In the genomic region with DNA sequence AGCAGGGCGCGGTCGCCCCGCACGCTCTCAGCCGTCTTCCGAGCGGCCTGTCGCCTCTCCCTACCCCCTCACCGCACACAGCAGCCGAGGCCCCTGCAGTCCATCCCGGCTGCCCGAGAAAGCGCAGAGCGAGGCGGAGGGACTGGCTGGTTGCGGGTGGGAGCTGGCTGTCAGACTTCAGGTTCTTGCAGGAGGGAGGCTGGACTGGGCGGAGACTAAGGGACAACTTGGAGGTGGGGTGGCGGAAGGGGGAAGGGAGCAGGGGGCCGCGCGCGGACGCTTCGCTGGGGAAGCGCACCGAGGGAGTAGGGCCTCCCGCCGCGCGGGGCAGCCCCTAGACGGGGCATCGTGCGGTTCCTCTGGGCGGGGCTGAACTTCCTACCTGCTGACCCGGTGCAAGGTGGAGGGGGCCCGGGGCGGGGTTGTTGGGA, we compare ENCODE assay signal across 8 mouse cellular contexts. TPM values are rescaled to one million over a fixed set of nuclear protein-coding genes. Genes with fewer than 3 reads are reported as not detected.
DNase-seq lines count a peak whose midpoint lies in the region; ATAC-seq and TF ChIP-seq lines count a peak whose summit lies in the region.

No protein-coding gene starts in this region.

- peaks cover 6 to 27% of the 10 kb centered on the region in 2 experiments for H3K36me3 ChIP-seq in CH12.LX (replicated peaks in 1 of 2; ENCODE audit: control insufficient read depth in 1 of 2, insufficient read depth in 1 of 2, low read length in 1 of 2)
- H3K36me3 ChIP-seq in embryonic facial prominence, embryonic 13.5 days = 0 out of 2 replicates have a peak, but pooled peaks cover 2% of the 10 kb centered on the region
- H3K36me3 ChIP-seq in heart, embryonic 10.5 days = peaks cover 17% of the 10 kb centered on the region
- peaks cover 12% of the 10 kb centered on the region; the same call in 1 of the 2 replicates for H3K36me3 ChIP-seq in kidney, embryonic 16.5 days (ENCODE audit: insufficient read depth, low read length)
- no peaks in the 10 kb centered on the region for H3K36me3 ChIP-seq in lung, embryonic 14.5 days (ENCODE audit: insufficient read depth)

- H3K4me2 ChIP-seq in CH12.LX (ENCODE audit: insufficient read depth, low read depth, poor library complexity, severe bottlenecking) = peak overlapping the region; percentile 89; the same call in 1 of the 2 replicates
- H3K4me2 ChIP-seq in embryonic facial prominence, embryonic 13.5 days = peak overlapping the region; percentile 74
- H3K4me2 ChIP-seq in kidney, embryonic 16.5 days (replicated peaks; ENCODE audit: low read depth, low read length) = peak overlapping the region; percentile 79
- H3K4me2 ChIP-seq in lung, embryonic 14.5 days = peak overlapping the region; percentile 78

- H3K27me3 ChIP-seq in CH12.LX (replicated peaks) = no peaks in the 10 kb centered on the region
- H3K27me3 ChIP-seq in embryonic facial prominence, embryonic 13.5 days = no peaks in the 10 kb centered on the region
- no peaks in the 10 kb centered on the region for H3K27me3 ChIP-seq in heart, embryonic 10.5 days (ENCODE audit: insufficient read depth, poor library complexity, severe bottlenecking)
- no peaks in the 10 kb centered on the region for H3K27me3 ChIP-seq in kidney, embryonic 16.5 days (ENCODE audit: insufficient read depth, low read length)
- no peaks in the 10 kb centered on the region for H3K27me3 ChIP-seq in lung, embryonic 14.5 days (ENCODE audit: insufficient read depth, low read length)

- no peak for TF ChIP-seq EP300 in CH12.LX (IDR thresholded peaks at IDR 0.05; ENCODE audit: low read length)

- no peak for TF ChIP-seq RAD21 in CH12.LX (IDR thresholded peaks at IDR 0.05; ENCODE audit: low read depth, low read length)

- dilution Hi-C loops in CH12.LX (cut with MboI; ENCODE audit: extremely low pct_ligation_motif_present, extremely low pct_unique_long_range_greater_than_20kb, low sequenced_read_pairs) = no loop called here

- H3K79me2 ChIP-seq in CH12.LX (replicated peaks; ENCODE audit: control insufficient read depth, extremely low read depth, insufficient read depth, poor library complexity, severe bottlenecking) = peaks cover 47% of the 10 kb centered on the region

- TF ChIP-seq POLR2A in CH12.LX (IDR thresholded peaks at IDR 0.05; ENCODE audit: low read depth, low read length) = no peak
- TF ChIP-seq POLR2A in olfactory bulb, adult 2 months (IDR thresholded peaks at IDR 0.05; ENCODE audit: insufficient read depth, low read depth, low read length) = no peak

- in situ Hi-C loops in CH12.LX (cut with MboI; ENCODE audit: low pct_ligation_motif_present, low pct_unique_long_range_greater_than_20kb, low sequenced_read_pairs) = no loop called here

- TF ChIP-seq CTCF in CH12.LX (conservative IDR thresholded peaks at IDR 0.05 in 1 of 2, IDR thresholded peaks at IDR 0.05 in 1 of 2; ENCODE audit: low read depth in 2 of 2, low read length in 2 of 2) = no peak
- no peak for TF ChIP-seq CTCF in lung, embryonic 14.5 days (IDR thresholded peaks at IDR 0.05; ENCODE audit: low read depth)
- TF ChIP-seq CTCF in olfactory bulb, adult 2 months (IDR thresholded peaks at IDR 0.05; ENCODE audit: insufficient read depth, low read depth, low read length) = no peak

- peaks cover 19 to 44% of the 10 kb centered on the region in 2 experiments for H3K4me1 ChIP-seq in CH12.LX (ENCODE audit: control insufficient read depth in 1 of 2, insufficient read depth in 2 of 2)
- H3K4me1 ChIP-seq in embryonic facial prominence, embryonic 13.5 days = peaks cover 18% of the 10 kb centered on the region
- peaks cover 20% of the 10 kb centered on the region for H3K4me1 ChIP-seq in heart, embryonic 10.5 days
- H3K4me1 ChIP-seq in kidney, embryonic 16.5 days (ENCODE audit: insufficient read depth, low read length) = peaks cover 17% of the 10 kb centered on the region
- no peaks in the 10 kb centered on the region for H3K4me1 ChIP-seq in lung, embryonic 14.5 days (ENCODE audit: insufficient read depth)
- H3K4me1 ChIP-seq in olfactory bulb, adult 2 months (ENCODE audit: control insufficient read depth, insufficient read depth, low read length) = peaks cover 3% of the 10 kb centered on the region; the same call in 1 of the 2 replicates

- DNase-seq in CH12.LX (ENCODE audit: extremely low read depth) = peak; percentile 77
- DNase-seq in adrenal gland, postnatal 36 days = peak; percentile 77 to 84
- peak; percentile 92 for DNase-seq in heart, embryonic 10.5 days (ENCODE audit: low spot score)
- peak; percentile 78 for DNase-seq in lung, embryonic 14.5 days
- DNase-seq in thymus, postnatal 10 days (ENCODE audit: low spot score in 2 of 2) = peak; percentile 56 to 66

- peak; percentile 76 for ATAC-seq in embryonic facial prominence, embryonic 13.5 days (ENCODE audit: insufficient number of reproducible peaks, insufficient read depth, low FRiP score, low TSS enrichment, low read depth)
- peak; percentile 88 for ATAC-seq in kidney, embryonic 16.5 days (ENCODE audit: low FRiP score, low TSS enrichment)
- ATAC-seq in lung, embryonic 14.5 days (ENCODE audit: insufficient read depth) = peak; percentile 83

- peak overlapping the region; percentile 98 for H3K27ac ChIP-seq in CH12.LX (ENCODE audit: insufficient read depth, low read depth)
- H3K27ac ChIP-seq in embryonic facial prominence, embryonic 13.5 days = peak overlapping the region; percentile 99
- H3K27ac ChIP-seq in heart, embryonic 10.5 days = peak overlapping the region; percentile 100
- peak overlapping the region; percentile 98 for H3K27ac ChIP-seq in kidney, embryonic 16.5 days (ENCODE audit: low read length)
- peak overlapping the region; percentile 99 for H3K27ac ChIP-seq in lung, embryonic 14.5 days (ENCODE audit: low read depth)
- peak overlapping the region; percentile 92 for H3K27ac ChIP-seq in olfactory bulb, adult 2 months (ENCODE audit: insufficient read depth, low read depth, low read length)

- H3K9ac ChIP-seq in CH12.LX (ENCODE audit: insufficient read depth, low read depth) = peak overlapping the region; percentile 96
- peak overlapping the region; percentile 97 for H3K9ac ChIP-seq in embryonic facial prominence, embryonic 13.5 days
- H3K9ac ChIP-seq in kidney, embryonic 16.5 days (replicated peaks; ENCODE audit: low read length) = peak overlapping the region; percentile 91
- H3K9ac ChIP-seq in lung, embryonic 14.5 days = peak overlapping the region; percentile 96

- H3K9me3 ChIP-seq in CH12.LX (replicated peaks; ENCODE audit: low read length) = no peaks in the 10 kb centered on the region
- no peaks in the 10 kb centered on the region for H3K9me3 ChIP-seq in embryonic facial prominence, embryonic 13.5 days
- no peaks in the 10 kb centered on the region for H3K9me3 ChIP-seq in heart, embryonic 10.5 days
- H3K9me3 ChIP-seq in kidney, embryonic 16.5 days (ENCODE audit: low read length) = no peaks in the 10 kb centered on the region
- no peaks in the 10 kb centered on the region for H3K9me3 ChIP-seq in lung, embryonic 14.5 days (ENCODE audit: low read depth, low read length)

- peak overlapping the region; percentile 84 to 100 (median 99) for H3K4me3 ChIP-seq in CH12.LX (replicated peaks in 1 of 3; ENCODE audit: low read depth in 2 of 3, low read length in 2 of 3, poor library complexity in 1 of 3)
- peak overlapping the region; percentile 90 for H3K4me3 ChIP-seq in embryonic facial prominence, embryonic 13.5 days
- peak overlapping the region; percentile 94 for H3K4me3 ChIP-seq in heart, embryonic 10.5 days
- H3K4me3 ChIP-seq in kidney, embryonic 16.5 days (ENCODE audit: low read length) = peak overlapping the region; percentile 71
- H3K4me3 ChIP-seq in lung, embryonic 14.5 days (ENCODE audit: low read depth, low read length) = peak overlapping the region; percentile 83
- H3K4me3 ChIP-seq in olfactory bulb, adult 2 months (ENCODE audit: insufficient read depth, low read depth, low read length) = peak overlapping the region; percentile 93

- under 1% methylated on average over 38 of the region's 38 CpGs for WGBS in embryonic facial prominence, embryonic 13.5 days
- under 1% methylated on average over 38 of the region's 38 CpGs for WGBS in heart, embryonic 10.5 days
- under 1% methylated on average over 32 of the region's 38 CpGs for WGBS in kidney, embryonic 16.5 days
- under 1% methylated on average over 36 of the region's 38 CpGs for WGBS in lung, embryonic 14.5 days
- 1% methylated on average over 38 of the region's 38 CpGs for WGBS in olfactory bulb, adult 2 months

TF ChIP-seq in CH12.LX, 34 proteins besides CTCF, POLR2A, EP300 and RAD21 (continues in another document):
- TF ChIP-seq KAT2A (IDR thresholded peaks at IDR 0.05; ENCODE audit: insufficient replicate concordance, low read length) = 0 out of 2 replicates have a peak, but pooled peaks have one; percentile 5
- peak; percentile 50; the same call in 1 of the 2 replicates for TF ChIP-seq MXI1 (IDR thresholded peaks at IDR 0.05; ENCODE audit: low read depth, low read length)
- peak; percentile 81 for TF ChIP-seq CHD2 (IDR thresholded peaks at IDR 0.05; ENCODE audit: low read length)
- TF ChIP-seq SIN3A (IDR thresholded peaks at IDR 0.05; ENCODE audit: low read length) = peak; percentile 49; the same call in 1 of the 2 replicates
- TF ChIP-seq MEF2A (IDR thresholded peaks at IDR 0.05; ENCODE audit: borderline replicate concordance, low read depth, low read length) = 0 out of 2 replicates have a peak, but pooled peaks have one; percentile 41
- TF ChIP-seq POLR2AphosphoS2 (IDR thresholded peaks at IDR 0.05; ENCODE audit: low read depth, low read length) = peak; percentile 46; the same call in 1 of the 2 replicates
- peak; percentile 31; the same call in 1 of the 2 replicates for TF ChIP-seq HCFC1 (IDR thresholded peaks at IDR 0.05; ENCODE audit: low read depth, low read length)
- peak; percentile 70; the same call in 1 of the 2 replicates for TF ChIP-seq TCF12 (IDR thresholded peaks at IDR 0.05; ENCODE audit: low read depth, low read length)
- TF ChIP-seq MAZ (IDR thresholded peaks at IDR 0.05; ENCODE audit: low read depth, low read length) = peak; percentile 73
- peak; percentile 68; the same call in 1 of the 2 replicates for TF ChIP-seq UBTF (IDR thresholded peaks at IDR 0.05; ENCODE audit: low read depth, low read length)
- no peak; the same call in 1 of the 2 replicates for TF ChIP-seq CHD1 (IDR thresholded peaks at IDR 0.05; ENCODE audit: low read depth, low read length)

RNA-seq across cellular contexts. Expression of gene Csnk2a1, which starts 0.4 kb away (rescaled TPM):
- total RNA-seq in CH12.LX (2012; rRNA removed) (100 and 101 TPM in 2 replicates), CH12.LX (2014; rRNA removed) (145 and 146 TPM in 2 replicates)
- 79.2 and 86.9 TPM in 2 replicates for polyA plus RNA-seq in CH12.LX (2012; ENCODE audit: insufficient read length, low read depth)
- total RNA-seq in adrenal gland, postnatal 36 days (2021) = 100 to 1,000 TPM in 1 of 2 experiments, 10 to 100 TPM in 1; 97.8 to 105 TPM
- 102 and 108 TPM in 2 replicates for polyA plus RNA-seq in embryonic facial prominence, embryonic 13.5 days (2015; fragmentation: Nextera tagmentation; extraction: Ambion mirVana)
- polyA plus RNA-seq in heart, embryonic 10.5 days (2016; fragmentation: Nextera tagmentation; extraction: Ambion mirVana) = 64.0 and 67.0 TPM in 2 replicates
- 90.5 and 95.1 TPM in 2 replicates for polyA plus RNA-seq in kidney, embryonic 16.5 days (2015; fragmentation: Nextera tagmentation; extraction: Ambion mirVana)
- 97.1 and 98.2 TPM in 2 replicates for polyA plus RNA-seq in lung, embryonic 14.5 days (2014; fragmentation: Nextera tagmentation; extraction: Ambion mirVana)
- polyA plus RNA-seq in olfactory bulb, adult 2 months (2012; ENCODE audit: insufficient read depth, insufficient read length, low replicate concordance, missing spikeins) = 208 TPM in 1 of 2 replicates, not detected in the other

Comparison
In these comparisons a context has a peak if more than half of its experiments do, and no peak if none do; other contexts are left out.
1. Peak in every context shown above with its lines: DNase-seq, ATAC-seq, H3K4me3 ChIP-seq and H3K27ac ChIP-seq.